Mouse (Mus musculus): ENCODE results near the gene Bhlha9. TPM values are rescaled to one million over a fixed set of nuclear protein-coding genes. Genes with fewer than 3 reads are reported as not detected.
A peak's percentile ranks its signal among the peaks of the same experiment; 100 is the strongest.
"Not testable (repeated sequence)": the region's sequence is repeated elsewhere in the genome, so short reads cannot be mapped to it uniquely, and the experiment has no call there.

The Bhlha9 gene
- total RNA-seq, 2 experiments from 2014 or later = not detected

- no peak for DNase-seq
Measured at GRCm38 (mm10) chr11:76661790-76662468, 10.3 kb upstream of the Bhlha9 start.

- peak in 1 of 2 experiments; percentile 38 for DNase-seq
Measured at GRCm38 (mm10) chr11:76666002-76666649, 6.1 kb upstream of the Bhlha9 start.

- no peak for DNase-seq
Measured at GRCm38 (mm10) chr11:76667807-76668206, 4.5 kb upstream of the Bhlha9 start.

DNA sequence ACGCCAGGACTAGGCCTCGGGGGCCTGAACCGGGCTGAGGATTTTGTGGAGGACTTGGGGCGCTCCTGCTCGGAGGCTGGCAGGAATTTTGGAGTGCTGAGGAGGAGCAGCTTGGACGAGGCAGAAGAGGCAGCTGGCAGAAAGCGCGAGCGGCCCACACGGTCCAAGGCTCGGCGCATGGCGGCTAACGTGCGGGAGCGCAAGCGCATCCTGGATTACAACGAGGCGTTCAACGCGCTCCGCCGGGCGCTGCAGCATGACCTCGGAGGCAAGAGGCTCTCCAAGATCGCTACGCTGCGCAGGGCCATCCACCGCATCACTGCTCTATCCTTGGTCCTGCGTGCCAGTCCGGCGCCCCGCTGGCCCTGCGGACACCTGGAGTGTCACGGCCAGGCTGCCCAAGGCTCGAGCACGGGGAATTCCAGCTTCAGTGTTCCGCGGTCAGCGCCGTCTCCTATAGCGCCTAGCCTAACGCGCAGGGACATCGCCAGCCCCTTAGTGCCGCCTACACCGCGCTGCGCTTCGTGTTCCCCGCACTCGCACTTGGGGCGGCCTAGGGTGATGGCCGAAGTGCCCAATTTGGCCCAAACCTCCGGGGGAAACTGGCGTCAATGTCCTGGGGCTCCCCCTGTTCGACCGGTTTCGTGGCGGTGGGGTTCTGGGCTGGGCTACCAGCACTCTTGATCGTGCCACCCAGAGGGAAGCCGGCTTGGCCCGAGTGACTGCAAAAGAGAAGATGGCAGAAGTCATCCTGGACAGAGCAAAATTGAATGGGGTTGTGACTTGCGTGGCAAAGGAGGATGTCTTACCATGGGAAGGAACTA, 503 bp downstream of the Bhlha9 start:
- DNase-seq = no peak

- DNase-seq = no peak
Measured at GRCm38 (mm10) chr11:76674199-76674598, 1.9 kb downstream of the Bhlha9 start.

DNA sequence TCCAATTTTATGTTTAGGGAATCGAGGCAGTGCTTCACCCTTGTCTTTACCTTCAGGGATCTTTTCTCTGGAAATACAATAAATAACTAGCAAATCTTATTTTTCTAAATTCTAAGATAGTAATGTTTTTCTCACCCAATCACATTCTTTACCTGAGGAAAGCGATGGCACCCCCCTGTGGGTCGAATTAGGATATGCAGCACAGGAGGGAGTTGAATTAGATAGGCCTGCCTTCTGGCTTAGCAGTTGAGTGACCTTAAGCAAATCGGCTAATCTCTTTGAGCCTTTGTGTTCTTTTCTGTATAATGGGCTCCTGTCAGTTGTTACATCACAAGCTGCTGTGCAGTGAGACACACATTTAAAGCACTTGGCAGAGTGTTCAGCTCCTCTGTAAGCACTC, 2.4 kb downstream of the Bhlha9 start:
- DNase-seq = no peak

DNA sequence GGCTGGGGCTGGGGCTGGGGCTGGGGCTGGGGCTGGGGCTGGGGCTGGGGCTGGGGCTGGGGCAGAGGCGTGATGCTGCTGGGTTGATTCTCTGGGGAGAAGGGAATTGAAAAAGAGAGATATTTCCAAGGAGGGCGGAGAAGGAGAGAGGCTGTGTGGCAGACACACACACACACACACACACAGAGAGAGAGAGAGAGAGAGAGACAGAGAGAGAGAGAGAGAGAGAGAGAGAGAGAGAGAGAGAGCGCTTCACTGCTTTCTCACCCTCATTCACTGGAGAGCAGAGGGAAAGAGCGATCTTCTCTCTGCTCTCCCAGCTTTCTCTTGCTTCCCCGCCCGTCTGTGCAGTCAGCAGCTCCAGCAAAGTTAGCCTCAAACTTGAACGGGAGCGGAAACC, 7.2 kb downstream of the Bhlha9 start, which contains the start of gene Trarg1:
TSS of gene Trarg1 (plus strand) at position 301 of the 400 bp plus-strand sequence.
- not testable (repeated sequence) for DNase-seq

DNA sequence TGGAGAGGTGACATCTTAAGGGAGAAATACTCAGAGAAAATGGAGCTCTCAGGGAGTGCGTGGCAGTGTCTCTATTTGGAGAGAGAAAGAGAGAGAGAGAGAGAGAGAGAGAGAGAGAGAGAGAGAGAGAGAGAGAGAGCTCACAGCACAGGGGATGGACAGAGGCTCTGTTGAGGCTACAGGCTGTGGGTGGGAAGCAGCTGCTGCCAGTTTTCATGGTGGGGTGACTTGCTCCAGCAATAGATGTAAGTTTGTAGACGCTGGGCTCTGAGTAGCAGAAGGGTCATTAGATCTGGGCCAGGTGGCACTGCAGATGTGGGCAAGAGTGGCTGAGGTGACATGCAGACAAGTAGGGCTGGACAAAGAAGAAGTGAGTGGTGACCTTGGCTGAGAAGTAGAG, 13.3 kb downstream of the Bhlha9 start:
- no peak for DNase-seq

GRCm38 (mm10) chr11:76692096-76692495, 19.8 kb downstream of the Bhlha9 start:
- DNase-seq = no peak

GRCm38 (mm10) chr11:76695810-76696209, 23.5 kb downstream of the Bhlha9 start:
- no peak for DNase-seq

DNA sequence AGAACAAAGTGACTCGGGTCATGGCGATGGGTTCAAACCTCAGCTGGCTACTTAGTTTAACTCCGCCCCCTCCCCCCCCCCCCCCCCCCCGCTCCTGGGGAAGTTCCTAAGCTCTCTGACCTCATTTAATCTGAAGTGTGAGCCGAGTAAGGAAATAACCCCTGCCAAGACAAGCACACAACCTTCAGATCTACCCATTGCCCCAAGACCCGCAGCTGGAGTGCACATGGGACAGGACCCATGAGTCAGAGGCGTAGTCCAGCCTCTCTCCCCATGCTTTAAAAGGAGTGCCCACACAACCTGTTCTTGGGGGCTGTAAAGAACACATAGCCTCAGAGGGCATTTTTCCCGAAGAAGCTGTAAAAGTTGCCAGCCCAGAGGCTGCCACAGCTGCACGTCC, 27.4 kb downstream of the Bhlha9 start:
- DNase-seq = no peak

DNA sequence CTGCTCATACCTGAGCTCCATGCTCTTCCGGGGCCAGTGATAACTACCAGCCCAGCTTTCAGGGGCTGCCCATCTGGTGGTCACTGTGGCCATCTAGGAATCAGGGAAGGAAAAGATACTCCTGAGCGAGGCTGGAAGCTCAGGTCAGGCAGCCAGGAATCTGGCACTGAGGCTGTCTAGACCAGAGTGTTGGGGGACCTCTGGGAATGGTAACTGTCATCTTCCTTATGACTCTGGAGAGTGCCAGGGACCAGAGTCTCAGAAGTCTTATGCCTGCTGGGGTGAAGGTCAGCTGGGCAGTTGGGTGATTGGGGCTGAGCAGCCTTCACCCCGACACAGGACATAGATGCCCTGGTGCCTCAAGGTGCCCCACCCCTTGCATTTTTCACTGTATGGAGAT, 35.4 kb downstream of the Bhlha9 start:
- DNase-seq = peak in 1 of 2 experiments; percentile 17

DNA sequence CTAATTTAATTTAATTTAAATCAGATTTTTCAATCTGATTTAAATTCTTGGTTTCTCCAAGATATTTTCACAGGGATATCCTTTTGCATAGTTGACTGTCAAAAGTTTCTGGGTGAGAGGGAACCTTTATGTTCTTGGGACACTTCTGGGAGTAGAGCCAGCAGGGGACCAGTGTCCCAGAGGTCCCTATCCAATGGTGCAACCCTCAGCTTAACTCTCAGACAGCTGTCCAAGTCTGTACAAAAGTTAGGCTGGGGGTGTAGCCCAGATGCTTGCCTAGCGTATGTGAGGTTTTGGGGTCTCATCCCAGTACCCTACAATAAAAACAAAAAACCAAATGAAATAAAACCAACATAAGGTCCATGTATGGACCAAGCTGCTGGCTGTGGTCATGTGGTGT, 35.8 kb downstream of the Bhlha9 start:
- peak in 1 of 2 experiments; percentile 46 for DNase-seq

DNA sequence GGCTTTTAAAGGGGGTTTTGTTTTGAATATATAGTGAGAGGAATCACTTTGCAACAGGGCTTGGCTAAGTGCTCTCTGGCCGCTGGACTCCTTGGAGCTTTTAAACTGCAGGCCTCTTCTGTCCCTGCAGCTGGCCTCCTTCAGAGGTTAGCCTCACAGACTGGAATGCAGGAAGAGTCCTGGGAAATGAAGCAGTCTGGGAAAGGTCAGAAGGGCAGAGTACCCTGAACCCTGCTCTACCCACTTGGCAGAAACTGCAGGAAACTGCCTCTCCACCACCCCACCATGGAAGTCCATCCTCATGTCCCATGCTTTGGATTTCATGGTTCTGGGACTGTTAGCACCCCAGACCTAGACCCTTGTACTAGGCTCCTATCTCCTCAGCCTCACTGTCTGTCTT, 36.6 kb downstream of the Bhlha9 start:
- peak in 1 of 2 experiments; percentile 26 for DNase-seq

- DNase-seq = peak; percentile 72 to 81
Measured at GRCm38 (mm10) chr11:76709625-76710452, 37.6 kb downstream of the Bhlha9 start.

- DNase-seq = no peak
Measured at GRCm38 (mm10) chr11:76717000-76717399, 44.7 kb downstream of the Bhlha9 start.

Other genes with a start within 250 kb of the Bhlha9 start
- gene Abr, start 50.2 kb upstream of the Bhlha9 start, total RNA-seq (2021) = 10 to 100 TPM; 54.6 to 63.5 TPM
- gene Trarg1, start 7.3 kb downstream of the Bhlha9 start, total RNA-seq (2021) = 10 to 100 TPM; 46.5 to 59.3 TPM
- 10 to 100 TPM; 73.2 to 84.2 TPM for gene Gosr1, start 91.1 kb downstream of the Bhlha9 start, total RNA-seq (2021)
- gene Cpd, start 174.5 kb downstream of the Bhlha9 start, total RNA-seq (2021) = 10 to 100 TPM; 42.1 to 47.6 TPM
- gene Tmigd1, start 229.7 kb downstream of the Bhlha9 start, total RNA-seq (2021) = 1 to 10 TPM in 1 of 2 experiments, under 1 TPM in 1; 0.66 to 1.1 TPM